Mouse (Mus musculus): ENCODE measurements around the gene Nol8. TPM values are rescaled to one million over a fixed set of nuclear protein-coding genes. Genes with fewer than 3 reads are reported as not detected.

The Nol8 gene
- 18.6 and 22.0 TPM in 2 replicates for polyA plus RNA-seq (2014; fragmentation: Nextera tagmentation; extraction: Ambion mirVana)

DNA sequence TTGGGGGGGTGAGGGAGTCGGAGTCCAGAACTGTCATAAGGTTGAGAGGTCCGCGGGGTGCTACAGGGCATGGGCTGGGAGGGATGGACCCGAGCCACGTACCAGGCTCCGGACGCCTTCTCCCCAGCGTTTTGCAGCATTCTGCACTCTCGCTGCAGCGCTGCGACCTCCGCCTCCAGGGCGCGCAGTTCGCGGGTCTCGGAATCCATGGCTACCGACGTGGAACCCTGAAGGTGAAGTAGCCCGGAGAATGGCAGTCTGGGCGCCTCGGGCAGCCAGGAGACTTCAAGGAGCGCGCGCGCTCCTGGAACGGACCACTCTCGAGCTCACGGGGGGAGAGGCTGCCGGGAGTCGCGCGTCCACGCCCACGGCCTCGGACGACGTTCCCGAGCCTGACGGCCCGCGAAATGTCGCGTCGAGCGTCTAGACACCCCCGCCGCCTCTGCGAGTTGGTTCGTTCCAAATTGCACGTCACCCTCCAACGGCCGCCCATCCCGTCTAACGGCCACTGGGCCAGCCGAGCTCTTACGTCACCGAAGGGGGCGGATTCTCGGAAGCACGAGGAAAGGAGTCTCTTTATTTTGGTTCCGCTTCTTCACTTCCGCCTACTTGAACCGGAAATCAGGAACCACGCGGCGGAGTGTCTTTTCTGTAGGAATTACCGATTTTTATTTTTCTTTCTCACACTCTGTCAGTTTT is at the start of gene Nol8, which contains the start of gene Cenpp:
Gene Nol8, plus strand, starts transcription at position 598 of the 699 bp plus-strand sequence.
Gene Cenpp, minus strand, starts transcription at position 305 of the 699 bp plus-strand sequence.
- Histone ChIP-seq H3K27ac (ENCODE audit: low read depth, low read length) (0 out of 2 replicates have a peak within 1 kb of the TSS, but pooled peaks have one; percentile 47), H3K9ac (ENCODE audit: low read depth, low read length) (peak within 1 kb of the TSS; percentile 70), H3K36me3 (ENCODE audit: control insufficient read depth, insufficient read depth, low read length) (peaks cover 10% of the 10 kb centered on the region; the same call in 1 of the 2 replicates), H3K9me3 (ENCODE audit: control insufficient read depth, low read length) (no peaks in the 10 kb centered on the region), H3K27me3 (ENCODE audit: control insufficient read depth, insufficient read depth, low read length) (no peaks in the 10 kb centered on the region), H3K4me1 (ENCODE audit: control insufficient read depth, insufficient read depth, low read length) (0 out of 2 replicates have a peak, but pooled peaks cover 6% of the 10 kb centered on the region), H3K4me2 (replicated peaks; ENCODE audit: low read depth, low read length) (peak within 1 kb of the TSS; percentile 77), H3K4me3 (ENCODE audit: low read length) (peak within 1 kb of the TSS; percentile 85)
- peak; percentile 99 for ATAC-seq (ENCODE audit: low FRiP score, low TSS enrichment)
- WGBS, result 0% methylated on average over 68 of the region's 68 CpGs

- H3K27ac ChIP-seq (ENCODE audit: low read depth, low read length), result no peak overlapping the region
- H3K4me3 ChIP-seq (ENCODE audit: low read length), result no peak overlapping the region
- no peak overlapping the region for H3K9ac ChIP-seq (ENCODE audit: low read depth, low read length)
- no peak for ATAC-seq (ENCODE audit: low FRiP score, low TSS enrichment)
- H3K36me3 ChIP-seq (ENCODE audit: control insufficient read depth, insufficient read depth, low read length), result no peaks in the 10 kb centered on the region
- H3K9me3 ChIP-seq (ENCODE audit: control insufficient read depth, low read length), result no peaks in the 10 kb centered on the region
- H3K4me2 ChIP-seq (replicated peaks; ENCODE audit: low read depth, low read length), result no peak overlapping the region
- H3K27me3 ChIP-seq (ENCODE audit: control insufficient read depth, insufficient read depth, low read length), result no peaks in the 10 kb centered on the region
- H3K4me1 ChIP-seq (ENCODE audit: control insufficient read depth, insufficient read depth, low read length), result no peaks in the 10 kb centered on the region
Observed at GRCm38 (mm10) chr13:49603603-49604002, 49.3 kb upstream of the Nol8 start.

DNA sequence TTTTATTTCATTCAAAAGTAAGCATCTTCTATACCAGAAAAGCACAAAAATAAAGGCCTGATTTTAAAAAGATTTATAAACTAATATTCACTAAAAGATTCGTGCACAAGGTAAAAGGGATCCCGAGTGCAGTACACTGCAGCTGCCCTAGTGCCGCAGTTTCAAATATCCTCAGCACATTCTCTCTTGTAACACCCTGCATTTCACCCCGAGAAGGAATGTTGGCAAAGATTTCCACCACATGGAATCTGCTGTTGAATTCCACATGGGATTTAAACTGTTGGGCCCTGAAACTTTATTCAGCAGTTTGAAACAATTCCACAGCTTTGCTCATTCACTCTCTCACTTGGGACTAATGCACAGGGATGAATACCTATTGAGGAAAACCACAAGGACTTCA is 45.2 kb upstream of the Nol8 start, which contains the start of gene Ogn:
Gene Ogn, plus strand, starts transcription at position 333 of the 400 bp plus-strand sequence.
- H3K4me3 ChIP-seq (ENCODE audit: low read length), result peak within 1 kb of the TSS; percentile 14; the same call in 1 of the 2 replicates
- no peak for ATAC-seq (ENCODE audit: low FRiP score, low TSS enrichment)
- H3K27me3 ChIP-seq (ENCODE audit: control insufficient read depth, insufficient read depth, low read length), result no peaks in the 10 kb centered on the region
- H3K27ac ChIP-seq (ENCODE audit: low read depth, low read length), result no peak within 1 kb of the TSS
- no peaks in the 10 kb centered on the region for H3K9me3 ChIP-seq (ENCODE audit: control insufficient read depth, low read length)
- H3K36me3 ChIP-seq (ENCODE audit: control insufficient read depth, insufficient read depth, low read length), result no peaks in the 10 kb centered on the region
- H3K9ac ChIP-seq (ENCODE audit: low read depth, low read length), result no peak within 1 kb of the TSS
- 75% methylated on average over 4 of the region's 4 CpGs for WGBS
- no peak within 1 kb of the TSS; the same call in 1 of the 2 replicates for H3K4me2 ChIP-seq (replicated peaks; ENCODE audit: low read depth, low read length)
- no peaks in the 10 kb centered on the region for H3K4me1 ChIP-seq (ENCODE audit: control insufficient read depth, insufficient read depth, low read length)

- 80% methylated on average over 4 of the region's 4 CpGs for whole genome bisulfite sequencing
- no peak overlapping the region for H3K4me2 ChIP-seq (replicated peaks; ENCODE audit: low read depth, low read length)
- no peaks in the 10 kb centered on the region for H3K36me3 ChIP-seq (ENCODE audit: control insufficient read depth, insufficient read depth, low read length)
- H3K27me3 ChIP-seq (ENCODE audit: control insufficient read depth, insufficient read depth, low read length), result no peaks in the 10 kb centered on the region
- H3K9me3 ChIP-seq (ENCODE audit: control insufficient read depth, low read length), result no peaks in the 10 kb centered on the region
- H3K4me3 ChIP-seq (ENCODE audit: low read length), result peak overlapping the region; percentile 14; the same call in 1 of the 2 replicates
- H3K9ac ChIP-seq (ENCODE audit: low read depth, low read length), result no peak overlapping the region
- H3K4me1 ChIP-seq (ENCODE audit: control insufficient read depth, insufficient read depth, low read length), result no peaks in the 10 kb centered on the region
- ATAC-seq (ENCODE audit: low FRiP score, low TSS enrichment), result no peak
- H3K27ac ChIP-seq (ENCODE audit: low read depth, low read length), result no peak overlapping the region
Observed at GRCm38 (mm10) chr13:49608589-49609322, 44.1 kb upstream of the Nol8 start.

GRCm38 (mm10) chr13:49617021-49617420 is 35.9 kb upstream of the Nol8 start:
- no peak overlapping the region for H3K27ac ChIP-seq (ENCODE audit: low read depth, low read length)
- no peak overlapping the region for H3K9ac ChIP-seq (ENCODE audit: low read depth, low read length)
- no peaks in the 10 kb centered on the region for H3K27me3 ChIP-seq (ENCODE audit: control insufficient read depth, insufficient read depth, low read length)
- no peaks in the 10 kb centered on the region for H3K4me1 ChIP-seq (ENCODE audit: control insufficient read depth, insufficient read depth, low read length)
- no peak overlapping the region for H3K4me3 ChIP-seq (ENCODE audit: low read length)
- no peaks in the 10 kb centered on the region for H3K9me3 ChIP-seq (ENCODE audit: control insufficient read depth, low read length)
- no peaks in the 10 kb centered on the region; the same call in 1 of the 2 replicates for H3K36me3 ChIP-seq (ENCODE audit: control insufficient read depth, insufficient read depth, low read length)
- H3K4me2 ChIP-seq (replicated peaks; ENCODE audit: low read depth, low read length), result no peak overlapping the region
- ATAC-seq (ENCODE audit: low FRiP score, low TSS enrichment), result no peak
- 93% methylated on average over 3 of the region's 3 CpGs for WGBS

GRCm38 (mm10) chr13:49618365-49618764 is 34.5 kb upstream of the Nol8 start:
- Histone ChIP-seq H3K9ac (ENCODE audit: low read depth, low read length) (no peak overlapping the region), H3K4me3 (ENCODE audit: low read length) (no peak overlapping the region), H3K4me1 (ENCODE audit: control insufficient read depth, insufficient read depth, low read length) (no peaks in the 10 kb centered on the region), H3K4me2 (replicated peaks; ENCODE audit: low read depth, low read length) (no peak overlapping the region), H3K27ac (ENCODE audit: low read depth, low read length) (no peak overlapping the region), H3K27me3 (ENCODE audit: control insufficient read depth, insufficient read depth, low read length) (no peaks in the 10 kb centered on the region), H3K36me3 (ENCODE audit: control insufficient read depth, insufficient read depth, low read length) (no peaks in the 10 kb centered on the region; the same call in 1 of the 2 replicates), H3K9me3 (ENCODE audit: control insufficient read depth, low read length) (no peaks in the 10 kb centered on the region)
- ATAC-seq (ENCODE audit: low FRiP score, low TSS enrichment), result no peak

DNA sequence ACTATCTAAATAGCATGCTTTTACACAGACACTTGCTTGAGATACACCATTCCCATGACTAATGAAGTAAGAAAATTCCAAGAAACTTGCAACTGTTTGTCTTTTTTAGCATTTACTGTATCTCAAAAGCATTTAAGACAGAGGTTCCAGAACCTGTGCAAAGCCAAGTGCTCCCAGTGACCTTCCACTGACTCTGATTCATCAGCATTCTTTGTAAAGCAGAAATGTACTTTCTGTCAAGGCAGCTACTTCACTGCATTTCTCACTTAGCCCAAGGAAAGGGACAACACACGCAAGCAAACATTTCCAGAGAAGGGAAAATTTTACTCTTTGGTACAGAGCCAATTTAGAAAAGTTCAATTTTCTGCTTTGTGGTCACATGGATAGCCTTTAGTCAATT is 29.7 kb upstream of the Nol8 start:
- Histone ChIP-seq H3K4me1 (ENCODE audit: control insufficient read depth, insufficient read depth, low read length) (no peaks in the 10 kb centered on the region), H3K4me3 (ENCODE audit: low read length) (no peak overlapping the region), H3K4me2 (replicated peaks; ENCODE audit: low read depth, low read length) (no peak overlapping the region), H3K36me3 (ENCODE audit: control insufficient read depth, insufficient read depth, low read length) (no peaks in the 10 kb centered on the region), H3K27ac (ENCODE audit: low read depth, low read length) (no peak overlapping the region), H3K9me3 (ENCODE audit: control insufficient read depth, low read length) (no peaks in the 10 kb centered on the region), H3K9ac (ENCODE audit: low read depth, low read length) (no peak overlapping the region), H3K27me3 (ENCODE audit: control insufficient read depth, insufficient read depth, low read length) (no peaks in the 10 kb centered on the region)
- 92% methylated on average over 1 of the region's 1 CpGs for WGBS
- ATAC-seq (ENCODE audit: low FRiP score, low TSS enrichment), result no peak

DNA sequence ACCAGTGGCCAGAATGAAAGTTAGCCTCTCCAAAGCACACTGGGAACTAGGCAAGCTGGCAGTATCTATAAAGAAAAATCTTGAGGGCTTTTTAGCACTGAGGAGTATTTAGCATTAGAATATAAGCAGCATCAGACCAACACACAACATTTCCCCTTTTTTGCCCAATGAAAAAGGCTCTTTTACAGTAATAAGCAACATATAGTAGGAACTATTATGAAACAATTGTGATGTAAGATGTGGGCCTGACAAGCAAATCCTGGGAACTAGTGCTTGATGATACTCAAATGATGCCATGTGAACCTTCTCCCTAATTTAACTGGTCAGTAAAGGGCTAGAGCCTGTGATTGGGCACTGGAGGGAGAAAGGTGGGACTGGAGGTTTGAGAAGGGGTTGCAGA is 24.7 kb upstream of the Nol8 start:
- Histone ChIP-seq H3K36me3 (ENCODE audit: control insufficient read depth, insufficient read depth, low read length) (no peaks in the 10 kb centered on the region), H3K27ac (ENCODE audit: low read depth, low read length) (no peak overlapping the region), H3K4me1 (ENCODE audit: control insufficient read depth, insufficient read depth, low read length) (no peaks in the 10 kb centered on the region), H3K4me2 (replicated peaks; ENCODE audit: low read depth, low read length) (no peak overlapping the region), H3K9me3 (ENCODE audit: control insufficient read depth, low read length) (no peaks in the 10 kb centered on the region), H3K9ac (ENCODE audit: low read depth, low read length) (no peak overlapping the region), H3K4me3 (ENCODE audit: low read length) (no peak overlapping the region), H3K27me3 (ENCODE audit: control insufficient read depth, insufficient read depth, low read length) (no peaks in the 10 kb centered on the region)
- ATAC-seq (ENCODE audit: low FRiP score, low TSS enrichment), result no peak

DNA sequence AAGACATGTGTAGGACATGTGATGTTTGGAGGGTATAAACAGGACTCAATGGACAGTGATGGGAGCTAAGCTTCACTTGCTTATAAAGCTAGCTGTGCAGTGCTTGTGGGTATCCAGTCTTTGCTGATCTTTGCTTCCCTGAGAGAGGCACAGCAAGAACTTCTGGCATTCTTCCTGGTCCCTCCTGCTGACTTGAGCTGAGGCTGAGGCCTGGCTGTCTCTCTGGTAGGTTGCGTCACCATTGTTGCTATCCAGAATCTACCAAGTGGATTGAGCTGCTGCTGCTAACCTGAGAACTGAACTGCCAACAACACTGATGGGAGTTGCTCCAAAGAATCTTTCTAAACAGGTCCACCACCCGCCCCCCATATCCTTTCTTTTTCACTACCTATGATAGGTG is 23.8 kb upstream of the Nol8 start:
- H3K9me3 ChIP-seq (ENCODE audit: control insufficient read depth, low read length), result no peaks in the 10 kb centered on the region
- ATAC-seq (ENCODE audit: low FRiP score, low TSS enrichment), result no peak
- no peak overlapping the region for H3K4me2 ChIP-seq (replicated peaks; ENCODE audit: low read depth, low read length)
- no peak overlapping the region for H3K4me3 ChIP-seq (ENCODE audit: low read length)
- H3K9ac ChIP-seq (ENCODE audit: low read depth, low read length), result no peak overlapping the region
- no peak overlapping the region for H3K27ac ChIP-seq (ENCODE audit: low read depth, low read length)
- no peaks in the 10 kb centered on the region for H3K27me3 ChIP-seq (ENCODE audit: control insufficient read depth, insufficient read depth, low read length)
- WGBS, result 88% methylated on average over 2 of the region's 2 CpGs
- no peaks in the 10 kb centered on the region for H3K36me3 ChIP-seq (ENCODE audit: control insufficient read depth, insufficient read depth, low read length)
- H3K4me1 ChIP-seq (ENCODE audit: control insufficient read depth, insufficient read depth, low read length), result no peaks in the 10 kb centered on the region
